Mouse (Mus musculus): Measurements from ENCODE around the gene Nop16. TPM values are rescaled to one million over a fixed set of nuclear protein-coding genes. Genes with fewer than 3 reads are reported as not detected.

The Nop16 gene
- polyA plus RNA-seq, 1 experiment from 2014 or later, result 45.0 TPM

DNA sequence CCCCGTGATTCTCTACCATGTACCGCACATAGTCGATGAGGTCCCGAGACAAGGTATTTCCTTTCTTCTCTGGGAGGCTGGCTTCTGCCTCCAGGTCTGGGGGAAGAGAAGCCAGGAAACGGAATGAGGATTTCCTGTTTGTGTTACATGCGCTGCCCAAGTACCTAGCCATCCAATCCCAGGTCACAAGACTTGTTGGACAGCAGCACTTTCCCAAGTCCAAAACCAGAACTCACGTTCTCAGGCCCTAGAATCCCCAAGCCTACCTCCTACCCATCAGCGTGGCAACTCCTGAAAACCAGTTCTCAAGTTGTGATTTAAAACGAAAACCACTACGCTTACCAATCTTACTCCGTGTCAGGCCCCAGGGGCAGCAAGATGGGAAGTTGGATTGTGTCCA lies 4.1 kb downstream of the Nop16 start:
- Histone ChIP-seq H3K4me2 (ENCODE audit: low read depth, low read length) (no peak overlapping the region), H3K9ac (replicated peaks; ENCODE audit: low read depth, low read length) (no peak overlapping the region), H3K27ac (ENCODE audit: low read depth, low read length) (no peak overlapping the region), H3K36me3 (ENCODE audit: control insufficient read depth, insufficient read depth, low read length) (peaks cover 18% of the 10 kb centered on the region), H3K9me3 (ENCODE audit: control insufficient read depth, low read length) (no peaks in the 10 kb centered on the region), H3K4me1 (ENCODE audit: control insufficient read depth, insufficient read depth, low read length) (peaks cover 7% of the 10 kb centered on the region; the same call in 1 of the 2 replicates), H3K4me3 (ENCODE audit: low read depth, low read length) (no peak overlapping the region), H3K27me3 (ENCODE audit: control insufficient read depth, insufficient read depth, low read length) (no peaks in the 10 kb centered on the region)
- WGBS, result 94% methylated on average over 11 of the region's 11 CpGs
- ATAC-seq (ENCODE audit: low read depth), result no peak

DNA sequence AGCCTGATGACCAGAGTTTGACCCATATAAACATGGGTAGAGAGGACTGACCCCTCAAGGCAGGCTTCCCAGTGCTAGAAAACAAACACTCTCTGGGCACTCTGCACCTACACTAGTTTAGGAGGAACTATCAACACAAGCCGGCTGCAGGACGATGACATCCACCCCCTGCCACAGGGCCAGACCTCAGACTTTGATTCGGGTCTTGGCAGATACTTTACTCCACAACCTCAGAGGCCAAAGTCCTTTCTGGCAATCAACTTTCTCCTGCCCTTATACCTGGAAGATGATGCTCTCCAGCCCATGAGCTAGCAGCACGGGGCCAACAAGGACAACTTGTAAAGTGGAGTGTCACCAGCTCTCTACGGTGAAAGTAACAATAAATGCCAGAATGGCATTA lies 7.0 kb downstream of the Nop16 start:
- no peak overlapping the region for H3K4me2 ChIP-seq (ENCODE audit: low read depth, low read length)
- no peaks in the 10 kb centered on the region for H3K4me1 ChIP-seq (ENCODE audit: control insufficient read depth, insufficient read depth, low read length)
- WGBS, result 92% methylated on average over 5 of the region's 5 CpGs
- no peak overlapping the region for H3K4me3 ChIP-seq (ENCODE audit: low read depth, low read length)
- ATAC-seq (ENCODE audit: low read depth), result no peak
- H3K27ac ChIP-seq (ENCODE audit: low read depth, low read length), result no peak overlapping the region
- no peaks in the 10 kb centered on the region for H3K27me3 ChIP-seq (ENCODE audit: control insufficient read depth, insufficient read depth, low read length)
- peaks cover 21% of the 10 kb centered on the region for H3K36me3 ChIP-seq (ENCODE audit: control insufficient read depth, insufficient read depth, low read length)
- H3K9ac ChIP-seq (replicated peaks; ENCODE audit: low read depth, low read length), result no peak overlapping the region
- no peaks in the 10 kb centered on the region for H3K9me3 ChIP-seq (ENCODE audit: control insufficient read depth, low read length)

DNA sequence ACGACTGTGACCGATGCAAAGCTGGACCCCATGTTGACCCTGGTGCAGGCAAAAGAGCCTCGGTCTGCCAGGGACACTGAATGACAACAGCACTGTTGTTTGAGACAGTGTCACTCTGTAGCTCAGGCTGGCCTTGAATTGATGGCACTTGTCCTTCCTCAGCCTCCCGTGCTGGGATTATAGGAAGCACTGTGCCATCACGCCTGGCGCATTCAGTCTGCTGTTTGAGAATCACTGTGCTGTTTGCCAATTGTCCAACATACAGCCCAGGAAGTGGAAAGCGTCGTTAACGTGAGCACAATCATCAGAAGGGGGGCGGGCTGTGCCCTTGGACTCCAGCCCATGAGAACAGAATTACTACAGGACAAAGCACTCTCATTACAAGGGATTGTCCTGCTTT lies 7.8 kb downstream of the Nop16 start:
- H3K27me3 ChIP-seq (ENCODE audit: control insufficient read depth, insufficient read depth, low read length), result no peaks in the 10 kb centered on the region
- ATAC-seq (ENCODE audit: low read depth), result no peak
- no peak overlapping the region for H3K4me2 ChIP-seq (ENCODE audit: low read depth, low read length)
- WGBS, result 61% methylated on average over 10 of the region's 10 CpGs
- no peak overlapping the region for H3K9ac ChIP-seq (replicated peaks; ENCODE audit: low read depth, low read length)
- H3K27ac ChIP-seq (ENCODE audit: low read depth, low read length), result no peak overlapping the region
- H3K9me3 ChIP-seq (ENCODE audit: control insufficient read depth, low read length), result no peaks in the 10 kb centered on the region
- peaks cover 21% of the 10 kb centered on the region for H3K36me3 ChIP-seq (ENCODE audit: control insufficient read depth, insufficient read depth, low read length)
- H3K4me1 ChIP-seq (ENCODE audit: control insufficient read depth, insufficient read depth, low read length), result no peaks in the 10 kb centered on the region
- no peak overlapping the region for H3K4me3 ChIP-seq (ENCODE audit: low read depth, low read length)

DNA sequence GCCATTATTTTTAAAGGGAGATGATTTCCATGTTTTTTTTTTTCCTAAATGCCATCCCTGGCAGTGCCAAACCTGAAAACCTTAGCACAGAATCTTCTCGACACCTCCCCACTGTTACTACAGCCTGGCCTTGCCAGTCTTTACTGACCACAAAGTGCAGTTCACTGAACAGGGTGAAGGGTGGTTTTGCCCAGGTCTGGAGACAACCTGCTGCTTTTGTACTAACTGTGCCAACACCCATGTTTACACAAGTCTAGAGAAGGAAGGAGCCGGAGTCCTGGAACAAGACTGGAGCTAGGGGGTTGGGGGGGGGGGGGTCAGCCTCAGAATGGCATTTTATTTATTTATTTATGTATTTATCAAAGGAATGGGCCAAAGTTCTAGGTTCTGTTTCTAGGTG lies 8.5 kb downstream of the Nop16 start:
- H3K27me3 ChIP-seq (ENCODE audit: control insufficient read depth, insufficient read depth, low read length), result no peaks in the 10 kb centered on the region
- H3K4me3 ChIP-seq (ENCODE audit: low read depth, low read length), result no peak overlapping the region
- H3K4me1 ChIP-seq (ENCODE audit: control insufficient read depth, insufficient read depth, low read length), result peaks cover 5% of the 10 kb centered on the region; the same call in 1 of the 2 replicates
- H3K9ac ChIP-seq (replicated peaks; ENCODE audit: low read depth, low read length), result no peak overlapping the region
- no peak overlapping the region for H3K4me2 ChIP-seq (ENCODE audit: low read depth, low read length)
- ATAC-seq (ENCODE audit: low read depth), result no peak
- 81% methylated on average over 2 of the region's 2 CpGs for WGBS
- no peak overlapping the region for H3K27ac ChIP-seq (ENCODE audit: low read depth, low read length)
- peaks cover 21% of the 10 kb centered on the region for H3K36me3 ChIP-seq (ENCODE audit: control insufficient read depth, insufficient read depth, low read length)
- no peaks in the 10 kb centered on the region for H3K9me3 ChIP-seq (ENCODE audit: control insufficient read depth, low read length)

DNA sequence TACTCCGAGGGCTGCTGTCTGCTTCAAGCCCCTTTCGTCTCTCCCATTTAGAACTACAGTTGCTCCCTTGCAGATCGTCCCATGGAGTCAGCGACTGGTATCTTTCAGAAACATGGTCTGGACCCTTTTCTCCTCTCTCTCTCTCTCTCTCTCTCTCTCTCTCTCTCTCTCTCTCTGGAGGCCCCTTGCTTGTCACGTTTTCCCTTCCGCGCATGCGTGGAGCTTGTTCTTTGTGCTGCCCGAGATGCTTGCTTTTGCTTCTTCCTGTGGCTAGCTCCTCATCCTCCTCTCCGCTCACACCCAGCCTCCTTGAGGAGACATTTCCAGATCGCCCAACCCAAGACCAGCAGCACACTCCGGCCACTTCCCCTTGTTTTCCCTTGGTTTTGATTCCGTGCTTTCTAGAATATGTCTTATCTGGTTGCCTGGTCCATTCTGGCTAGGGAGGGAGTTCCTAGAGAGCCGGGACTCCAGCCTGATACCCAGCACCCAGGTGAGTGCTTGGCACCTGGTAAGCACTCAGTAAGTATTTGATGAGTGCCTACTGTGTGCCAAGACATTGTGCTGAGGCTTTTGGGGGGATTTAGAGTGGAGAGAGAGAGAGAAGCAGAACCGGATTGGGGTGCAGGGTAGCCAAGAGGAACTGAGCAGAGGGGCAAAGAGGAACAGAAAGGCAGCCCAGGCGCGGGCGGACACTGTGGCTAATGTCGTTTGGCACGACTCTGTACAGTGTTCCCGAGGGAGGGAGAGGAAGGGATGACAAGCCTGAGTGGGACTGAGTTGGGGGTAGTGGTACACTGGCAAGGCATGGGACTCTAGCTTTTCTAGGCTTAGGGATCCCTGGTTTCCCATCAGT lies 12.0 kb downstream of the Nop16 start:
- 77% methylated on average over 21 of the region's 21 CpGs for WGBS
- H3K9me3 ChIP-seq (ENCODE audit: control insufficient read depth, low read length), result no peaks in the 10 kb centered on the region
- H3K27me3 ChIP-seq (ENCODE audit: control insufficient read depth, insufficient read depth, low read length), result no peaks in the 10 kb centered on the region; the same call in 1 of the 2 replicates
- H3K4me3 ChIP-seq (ENCODE audit: low read depth, low read length), result no peak overlapping the region
- no peak overlapping the region for H3K27ac ChIP-seq (ENCODE audit: low read depth, low read length)
- H3K9ac ChIP-seq (replicated peaks; ENCODE audit: low read depth, low read length), result no peak overlapping the region
- H3K4me2 ChIP-seq (ENCODE audit: low read depth, low read length), result no peak overlapping the region
- peaks cover 16% of the 10 kb centered on the region for H3K4me1 ChIP-seq (ENCODE audit: control insufficient read depth, insufficient read depth, low read length)
- no peak for ATAC-seq (ENCODE audit: low read depth)
- H3K36me3 ChIP-seq (ENCODE audit: control insufficient read depth, insufficient read depth, low read length), result peaks cover 14% of the 10 kb centered on the region

DNA sequence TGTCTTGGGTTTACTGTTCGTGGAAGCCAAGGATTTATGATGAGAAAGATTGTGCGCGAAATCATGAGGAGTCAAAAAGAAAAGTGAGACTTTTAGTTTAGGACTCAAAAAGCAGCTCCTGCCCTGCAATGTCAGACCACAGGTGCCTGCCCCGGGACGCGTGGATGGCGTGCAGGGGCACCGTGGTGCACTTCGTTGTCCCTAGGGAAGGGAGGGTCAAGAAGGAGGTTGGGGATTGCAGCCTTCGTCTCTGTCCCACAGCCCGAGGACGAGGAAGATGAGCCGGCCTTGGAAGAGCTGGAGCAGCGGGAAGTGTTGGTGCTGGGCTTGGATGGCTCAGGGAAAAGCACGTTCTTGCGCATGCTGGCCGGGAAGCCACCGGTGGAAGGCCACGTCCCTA lies 14.4 kb downstream of the Nop16 start:
- no peaks in the 10 kb centered on the region; the same call in 1 of the 2 replicates for H3K27me3 ChIP-seq (ENCODE audit: control insufficient read depth, insufficient read depth, low read length)
- ATAC-seq (ENCODE audit: low read depth), result peak; percentile 23
- no peaks in the 10 kb centered on the region for H3K9me3 ChIP-seq (ENCODE audit: control insufficient read depth, low read length)
- H3K9ac ChIP-seq (replicated peaks; ENCODE audit: low read depth, low read length), result peak overlapping the region; percentile 83
- WGBS, result 2% methylated on average over 19 of the region's 19 CpGs
- peaks cover 16% of the 10 kb centered on the region for H3K4me1 ChIP-seq (ENCODE audit: control insufficient read depth, insufficient read depth, low read length)
- H3K4me3 ChIP-seq (ENCODE audit: low read depth, low read length), result peak overlapping the region; percentile 90
- peak overlapping the region; percentile 56; the same call in 1 of the 2 replicates for H3K27ac ChIP-seq (ENCODE audit: low read depth, low read length)
- H3K36me3 ChIP-seq (ENCODE audit: control insufficient read depth, insufficient read depth, low read length), result no peaks in the 10 kb centered on the region
- peak overlapping the region; percentile 94 for H3K4me2 ChIP-seq (ENCODE audit: low read depth, low read length)

DNA sequence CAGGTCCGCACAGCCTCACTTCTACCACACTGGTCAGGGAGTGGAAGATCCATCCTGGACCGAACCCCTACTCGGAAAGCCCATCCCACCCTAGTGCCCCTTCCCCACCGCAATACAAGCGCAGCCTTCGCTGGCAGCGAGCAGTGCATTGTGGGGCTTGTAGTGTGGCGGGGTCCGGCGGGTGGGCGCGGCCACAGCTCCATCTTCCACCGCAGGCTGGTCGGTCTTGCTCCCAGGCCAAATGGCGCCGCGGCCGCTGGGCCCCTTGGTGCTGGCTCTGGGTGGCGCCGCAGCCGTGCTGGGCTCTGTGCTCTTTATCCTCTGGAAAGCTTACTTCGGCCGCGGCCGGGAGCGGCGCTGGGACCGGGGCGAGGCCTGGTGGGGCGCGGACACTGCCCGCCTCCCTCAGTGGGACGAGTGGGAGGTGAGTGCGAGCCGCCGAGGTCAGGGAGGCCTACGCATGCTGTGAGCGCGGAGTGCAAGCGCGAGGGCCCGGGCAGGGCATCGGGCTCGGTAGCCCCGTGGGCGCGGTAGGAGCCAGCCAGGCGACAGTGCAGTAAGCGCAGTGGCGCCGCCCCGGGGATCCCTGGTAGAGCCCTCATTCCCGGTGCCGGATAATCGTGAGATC lies 14.9 kb downstream of the Nop16 start, which contains the start of gene Arl10:
Gene Arl10, plus strand, starts transcription at position 162 of the 628 bp plus-strand sequence.
- H3K4me2 ChIP-seq (ENCODE audit: low read depth, low read length), result peak within 1 kb of the TSS; percentile 94
- peak; percentile 94 for ATAC-seq (ENCODE audit: low read depth)
- peaks cover 16% of the 10 kb centered on the region for H3K4me1 ChIP-seq (ENCODE audit: control insufficient read depth, insufficient read depth, low read length)
- no peaks in the 10 kb centered on the region; the same call in 1 of the 2 replicates for H3K27me3 ChIP-seq (ENCODE audit: control insufficient read depth, insufficient read depth, low read length)
- H3K27ac ChIP-seq (ENCODE audit: low read depth, low read length), result peak within 1 kb of the TSS; percentile 56; the same call in 1 of the 2 replicates
- H3K36me3 ChIP-seq (ENCODE audit: control insufficient read depth, insufficient read depth, low read length), result no peaks in the 10 kb centered on the region
- H3K9ac ChIP-seq (replicated peaks; ENCODE audit: low read depth, low read length), result peak within 1 kb of the TSS; percentile 83
- H3K4me3 ChIP-seq (ENCODE audit: low read depth, low read length), result peak within 1 kb of the TSS; percentile 90
- no peaks in the 10 kb centered on the region for H3K9me3 ChIP-seq (ENCODE audit: control insufficient read depth, low read length)
- WGBS, result under 1% methylated on average over 55 of the region's 55 CpGs

DNA sequence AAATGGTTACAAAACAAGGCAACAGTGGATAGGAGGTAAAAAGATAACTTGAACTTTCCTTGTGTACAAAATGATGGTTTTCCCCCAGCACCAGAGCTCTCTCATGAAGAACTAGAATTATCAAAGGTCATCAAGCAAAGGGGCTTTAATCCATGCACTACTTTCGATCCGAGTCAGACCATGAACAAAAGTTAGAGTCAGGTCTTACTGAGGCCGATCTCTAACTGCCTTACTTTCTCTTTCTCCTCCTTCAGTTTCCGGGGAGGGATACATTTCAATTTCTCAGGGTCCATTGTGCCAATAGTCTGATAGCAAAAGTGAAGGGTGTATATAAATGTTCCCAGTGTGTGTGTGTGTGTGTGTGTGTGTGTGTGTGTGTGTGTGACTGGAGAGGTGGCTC lies 17.3 kb downstream of the Nop16 start:
- no peak overlapping the region for H3K4me3 ChIP-seq (ENCODE audit: low read depth, low read length)
- no peaks in the 10 kb centered on the region for H3K36me3 ChIP-seq (ENCODE audit: control insufficient read depth, insufficient read depth, low read length)
- ATAC-seq (ENCODE audit: low read depth), result no peak
- no peaks in the 10 kb centered on the region; the same call in 1 of the 2 replicates for H3K27me3 ChIP-seq (ENCODE audit: control insufficient read depth, insufficient read depth, low read length)
- H3K27ac ChIP-seq (ENCODE audit: low read depth, low read length), result no peak overlapping the region
- 85% methylated on average over 4 of the region's 4 CpGs for WGBS
- peaks cover 16% of the 10 kb centered on the region for H3K4me1 ChIP-seq (ENCODE audit: control insufficient read depth, insufficient read depth, low read length)
- H3K9ac ChIP-seq (replicated peaks; ENCODE audit: low read depth, low read length), result no peak overlapping the region
- H3K4me2 ChIP-seq (ENCODE audit: low read depth, low read length), result no peak overlapping the region
- no peaks in the 10 kb centered on the region for H3K9me3 ChIP-seq (ENCODE audit: control insufficient read depth, low read length)

DNA sequence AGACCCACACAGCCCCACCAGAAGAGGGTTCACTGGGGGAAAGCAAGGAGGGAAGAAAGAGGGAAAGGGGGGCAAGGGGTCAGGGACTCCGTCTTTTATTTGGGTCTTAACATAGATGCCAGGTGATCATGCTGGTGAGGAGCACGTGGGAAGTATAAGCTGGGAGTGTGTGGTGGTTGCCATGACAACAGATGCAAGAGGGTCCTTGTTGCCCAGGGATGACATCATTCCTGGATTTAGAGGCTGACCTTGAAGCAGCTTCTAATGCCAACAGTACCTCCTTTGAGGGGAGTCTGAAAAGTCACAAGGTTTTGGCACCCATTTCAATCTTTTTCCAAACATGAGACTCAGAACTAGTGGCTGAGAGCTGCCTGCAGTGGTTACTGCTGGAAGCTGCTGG lies 18.3 kb downstream of the Nop16 start:
- H3K9me3 ChIP-seq (ENCODE audit: control insufficient read depth, low read length), result no peaks in the 10 kb centered on the region
- H3K27me3 ChIP-seq (ENCODE audit: control insufficient read depth, insufficient read depth, low read length), result no peaks in the 10 kb centered on the region; the same call in 1 of the 2 replicates
- H3K36me3 ChIP-seq (ENCODE audit: control insufficient read depth, insufficient read depth, low read length), result no peaks in the 10 kb centered on the region
- no peak overlapping the region for H3K4me2 ChIP-seq (ENCODE audit: low read depth, low read length)
- no peak overlapping the region for H3K27ac ChIP-seq (ENCODE audit: low read depth, low read length)
- no peak overlapping the region for H3K9ac ChIP-seq (replicated peaks; ENCODE audit: low read depth, low read length)
- no peak overlapping the region for H3K4me3 ChIP-seq (ENCODE audit: low read depth, low read length)
- ATAC-seq (ENCODE audit: low read depth), result no peak
- peaks cover 13% of the 10 kb centered on the region for H3K4me1 ChIP-seq (ENCODE audit: control insufficient read depth, insufficient read depth, low read length)
- 23% methylated on average over 2 of the region's 2 CpGs for WGBS
